Mouse (Mus musculus) liver, postnatal 0 days (tissue): Measurements from ENCODE around the gene Sppl2c. TPM values are rescaled to one million over a fixed set of nuclear protein-coding genes. Genes with fewer than 3 reads are reported as not detected.

Source experiments
- ATAC-seq: fragments of 200-750 bp; cut with Nextera tagmentation; 2 replicates; pipeline ENCODE4 v1.8.0; 2017; ENCODE audit warnings: mild to moderate bottlenecking, moderate library complexity
- DNase-seq: peaks from one replicate; pipeline ENCODE4 v3.0.0-alpha.2; 2016
- H3K27ac ChIP-seq: fragments of 300-500 bp; sonication (generic); 2 replicates; pipeline ENCODE4 v1.5.1; 2014; ENCODE audit warnings: antibody characterized with exemption, moderate library complexity, mild to moderate bottlenecking, low read depth
- H3K27me3 ChIP-seq: fragments of 300-500 bp; sonication (generic); 2 replicates; pipeline ENCODE4 v1.6.1; 2014; ENCODE audit warnings: low read length, control low read depth, mixed read lengths; ENCODE audit not compliant: insufficient read depth
- H3K36me3 ChIP-seq: fragments of 300-500 bp; sonication (generic); replicated peaks from 2 replicates; pipeline ENCODE4 v1.6.1; 2014; ENCODE audit warnings: mild to moderate bottlenecking, control low read depth, low read length, moderate library complexity, mixed read lengths; ENCODE audit not compliant: insufficient read depth
- H3K4me1 ChIP-seq: fragments of 300-500 bp; sonication (generic); 2 replicates; pipeline ENCODE4 v1.6.1; 2014; ENCODE audit warnings: antibody characterized with exemption, mild to moderate bottlenecking, control low read depth; ENCODE audit not compliant: insufficient read depth
- H3K4me2 ChIP-seq: fragments of 300-500 bp; sonication (generic); 2 replicates; pipeline ENCODE4 v1.6.1; 2014; ENCODE audit warnings: low read depth, mild to moderate bottlenecking, low read length, moderate library complexity, mixed read lengths
- H3K4me3 ChIP-seq: fragments of 300-500 bp; sonication (generic); 2 replicates; pipeline ENCODE4 v1.5.1; 2014; ENCODE audit warnings: low read depth, low read length
- H3K9ac ChIP-seq: fragments of 300-500 bp; sonication (generic); replicated peaks from 2 replicates; pipeline ENCODE4 v1.6.1; 2014; ENCODE audit warnings: mild to moderate bottlenecking, moderate library complexity
- H3K9me3 ChIP-seq: fragments of 300-500 bp; sonication (generic); 2 replicates; pipeline ENCODE4 v1.6.1; 2016; ENCODE audit warnings: mild to moderate bottlenecking, control low read depth, low read length, mixed read lengths
- CTCF ChIP-seq: sonication (generic); IDR thresholded peaks from 2 replicates; pipeline ENCODE4 v1.5.1; 2016; ENCODE audit warnings: antibody characterized with exemption, low read depth
- EP300 ChIP-seq: IDR thresholded peaks from 2 replicates; pipeline ENCODE4 v1.6.1; 2016; ENCODE audit warnings: antibody characterized with exemption, low read depth, mild to moderate bottlenecking
- WGBS: fragments of 180-500 bp; shearing (Covaris S2); extraction: QIAGEN DNeasy Blood & Tissue Kit; methylation state at CpG from one replicate; pipeline ENCODE4 v1.1.7; 2014; ENCODE audit not compliant: insufficient replicate concordance; 5-methylcytosine and 5-hydroxymethylcytosine counted together
- polyA plus RNA-seq: library from polyadenylated mRNA; unstranded; fragments of >200 nt; fragmentation: Nextera tagmentation; extraction: Ambion mirVana; gene quantifications from 2 replicates; pipeline ENCODE4 v1.2.1, GENCODE M21; 2015

Sppl2c gene
- not detected in 2 replicates for polyA plus RNA-seq

GRCm38 (mm10) chr11:104186135-104186836 is at the start of gene Sppl2c:
TSS of gene Sppl2c (plus strand) at chr11:104186327.
- H3K36me3 ChIP-seq: no peaks in the 10 kb centered on the region
- H3K27ac ChIP-seq: no peak within 1 kb of the TSS
- H3K4me3 ChIP-seq: no peak within 1 kb of the TSS
- WGBS: 67% methylated on average over 13 of the region's 13 CpGs
- no peaks in the 10 kb centered on the region for H3K4me1 ChIP-seq
- ATAC-seq (no peak), DNase-seq (no peak)
- H3K4me2 ChIP-seq: no peak within 1 kb of the TSS
- no peaks in the 10 kb centered on the region for H3K27me3 ChIP-seq
- no peaks in the 10 kb centered on the region for H3K9me3 ChIP-seq
- no peak within 1 kb of the TSS for H3K9ac ChIP-seq
- TF ChIP-seq EP300: no peak
- TF ChIP-seq CTCF: no peak

- no peak for ATAC-seq
- Histone ChIP-seq H3K9me3 (no peaks in the 10 kb centered on the region), H3K4me2 (no peak overlapping the region), H3K4me1 (no peaks in the 10 kb centered on the region), H3K9ac (no peak overlapping the region), H3K4me3 (no peak overlapping the region), H3K27ac (no peak overlapping the region), H3K27me3 (peaks cover 23% of the 10 kb centered on the region), H3K36me3 (no peaks in the 10 kb centered on the region)
- no peak for DNase-seq
- WGBS: 59% methylated on average over 3 of the region's 3 CpGs
- TF ChIP-seq CTCF: no peak
Observed at GRCm38 (mm10) chr11:104138976-104139375, 47.2 kb upstream of the Sppl2c start.

- Histone ChIP-seq H3K27me3 (no peaks in the 10 kb centered on the region), H3K36me3 (no peaks in the 10 kb centered on the region), H3K4me3 (no peak overlapping the region), H3K4me2 (no peak overlapping the region), H3K4me1 (no peaks in the 10 kb centered on the region), H3K9me3 (no peaks in the 10 kb centered on the region), H3K27ac (no peak overlapping the region), H3K9ac (no peak overlapping the region)
- TF ChIP-seq EP300 (no peak), CTCF (no peak)
- WGBS: 81% methylated on average over 1 of the region's 1 CpGs
- DNase-seq (no peak), ATAC-seq (no peak)
Observed at GRCm38 (mm10) chr11:104144930-104145329, 41.2 kb upstream of the Sppl2c start.

- ATAC-seq (no peak), DNase-seq (no peak)
- no peak overlapping the region for H3K9ac ChIP-seq
- no peaks in the 10 kb centered on the region for H3K4me1 ChIP-seq
- H3K27ac ChIP-seq: no peak overlapping the region
- H3K9me3 ChIP-seq: no peaks in the 10 kb centered on the region
- no peaks in the 10 kb centered on the region for H3K36me3 ChIP-seq
- TF ChIP-seq EP300 (no peak), CTCF (no peak)
- no peak overlapping the region for H3K4me3 ChIP-seq
- no peak overlapping the region for H3K4me2 ChIP-seq
- no peaks in the 10 kb centered on the region for H3K27me3 ChIP-seq
- 66% methylated on average over 7 of the region's 7 CpGs for whole genome bisulfite sequencing
Observed at GRCm38 (mm10) chr11:104148787-104149186, 37.3 kb upstream of the Sppl2c start.

- TF ChIP-seq EP300 (no peak), CTCF (no peak)
- H3K9me3 ChIP-seq: no peaks in the 10 kb centered on the region
- H3K9ac ChIP-seq: no peak overlapping the region
- H3K36me3 ChIP-seq: no peaks in the 10 kb centered on the region
- no peak for DNase-seq
- no peaks in the 10 kb centered on the region for H3K27me3 ChIP-seq
- ATAC-seq: no peak
- H3K4me3 ChIP-seq: no peak overlapping the region
- 83% methylated on average over 5 of the region's 5 CpGs for WGBS
- H3K4me1 ChIP-seq: no peaks in the 10 kb centered on the region
- H3K4me2 ChIP-seq: no peak overlapping the region
- H3K27ac ChIP-seq: no peak overlapping the region
Observed at GRCm38 (mm10) chr11:104150911-104151310, 35.2 kb upstream of the Sppl2c start.

GRCm38 (mm10) chr11:104154332-104154731 is 31.8 kb upstream of the Sppl2c start:
- TF ChIP-seq EP300 (no peak), CTCF (no peak)
- H3K27ac ChIP-seq: no peak overlapping the region
- no peaks in the 10 kb centered on the region for H3K36me3 ChIP-seq
- no peaks in the 10 kb centered on the region for H3K4me1 ChIP-seq
- H3K9ac ChIP-seq: no peak overlapping the region
- DNase-seq (no peak), ATAC-seq (no peak)
- no peak overlapping the region for H3K4me2 ChIP-seq
- H3K27me3 ChIP-seq: peaks cover 22% of the 10 kb centered on the region
- 70% methylated on average over 4 of the region's 4 CpGs for WGBS
- no peaks in the 10 kb centered on the region for H3K9me3 ChIP-seq
- no peak overlapping the region for H3K4me3 ChIP-seq
